Mouse (Mus musculus): Measurements from ENCODE around the gene Cmtm4. TPM values are rescaled to one million over a fixed set of nuclear protein-coding genes. Genes with fewer than 3 reads are reported as not detected.
A peak's percentile ranks its signal among the peaks of the same experiment; 100 is the strongest.

The Cmtm4 gene
- total and polyA plus RNA-seq, 2 experiments from 2014 or later: 2.7 to 39.8 TPM

- H3K36me3 ChIP-seq (ENCODE audit: insufficient read depth, low read length): peaks cover 44% of the 10 kb centered on the region
- no peaks in the 10 kb centered on the region; the same call in 1 of the 2 replicates for H3K4me1 ChIP-seq (ENCODE audit: insufficient read depth, low read length)
- TF ChIP-seq CTCF (IDR thresholded peaks at IDR 0.05): no peak
- H3K9ac ChIP-seq (replicated peaks; ENCODE audit: low read length, poor library complexity, severe bottlenecking): no peak overlapping the region
- no peak overlapping the region for H3K4me2 ChIP-seq (ENCODE audit: low read depth, low read length, poor library complexity, severe bottlenecking)
- no peaks in the 10 kb centered on the region for H3K9me3 ChIP-seq (ENCODE audit: low read length)
- DNase-seq (ENCODE audit: low spot score): no peak
- ATAC-seq (ENCODE audit: low FRiP score): no peak
- WGBS: 94% methylated on average over 8 of the region's 8 CpGs
- no peak overlapping the region for H3K4me3 ChIP-seq (ENCODE audit: low read depth, low read length)
- no peaks in the 10 kb centered on the region for H3K27me3 ChIP-seq (ENCODE audit: insufficient read depth, low read length)
- no peak overlapping the region for H3K27ac ChIP-seq (ENCODE audit: low read depth, low read length)
These were observed 43.9 kb upstream of the Cmtm4 start for GRCm38 (mm10) chr8:104439461-104439860.

GRCm38 (mm10) chr8:104437494-104438135, 42.0 kb upstream of the Cmtm4 start:
- Histone ChIP-seq H3K9me3 (ENCODE audit: low read length) (no peaks in the 10 kb centered on the region), H3K36me3 (ENCODE audit: insufficient read depth, low read length) (peaks cover 57% of the 10 kb centered on the region), H3K9ac (replicated peaks; ENCODE audit: low read length, poor library complexity, severe bottlenecking) (no peak overlapping the region), H3K4me1 (ENCODE audit: insufficient read depth, low read length) (no peaks in the 10 kb centered on the region; the same call in 1 of the 2 replicates), H3K4me2 (ENCODE audit: low read depth, low read length, poor library complexity, severe bottlenecking) (no peak overlapping the region), H3K27ac (ENCODE audit: low read depth, low read length) (no peak overlapping the region), H3K27me3 (ENCODE audit: insufficient read depth, low read length) (no peaks in the 10 kb centered on the region), H3K4me3 (ENCODE audit: low read depth, low read length) (no peak overlapping the region)
- TF ChIP-seq CTCF (IDR thresholded peaks at IDR 0.05): no peak
- 94% methylated on average over 13 of the region's 13 CpGs for WGBS
- DNase-seq (ENCODE audit: low spot score) (no peak), ATAC-seq (ENCODE audit: low FRiP score) (no peak)

DNA sequence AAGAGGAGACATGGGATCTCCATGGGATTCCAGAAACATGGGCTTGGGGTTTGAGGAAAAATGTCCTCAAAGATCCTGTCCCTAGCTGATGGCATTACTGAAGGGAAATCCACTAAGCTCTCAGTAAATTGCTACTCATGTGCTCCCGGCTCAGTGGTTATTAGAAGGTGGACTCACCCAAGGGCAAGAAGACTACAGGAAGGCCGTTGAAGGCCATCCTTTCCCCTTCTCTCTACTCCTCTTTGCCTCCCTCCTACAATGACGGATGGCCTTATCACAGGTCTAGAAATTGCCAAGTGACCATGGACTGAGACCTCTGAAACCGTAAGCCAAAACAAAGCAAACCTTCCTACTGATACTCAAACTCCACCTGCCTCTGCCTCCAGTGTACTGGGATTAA, 41.0 kb upstream of the Cmtm4 start:
- Histone ChIP-seq H3K9me3 (ENCODE audit: low read length) (no peaks in the 10 kb centered on the region), H3K4me3 (ENCODE audit: low read depth, low read length) (no peak overlapping the region), H3K9ac (replicated peaks; ENCODE audit: low read length, poor library complexity, severe bottlenecking) (no peak overlapping the region), H3K4me2 (ENCODE audit: low read depth, low read length, poor library complexity, severe bottlenecking) (no peak overlapping the region), H3K4me1 (ENCODE audit: insufficient read depth, low read length) (no peaks in the 10 kb centered on the region; the same call in 1 of the 2 replicates), H3K36me3 (ENCODE audit: insufficient read depth, low read length) (peaks cover 64% of the 10 kb centered on the region), H3K27me3 (ENCODE audit: insufficient read depth, low read length) (no peaks in the 10 kb centered on the region), H3K27ac (ENCODE audit: low read depth, low read length) (peak overlapping the region; percentile 38; the same call in 1 of the 2 replicates)
- WGBS: 92% methylated on average over 4 of the region's 4 CpGs
- ATAC-seq (ENCODE audit: low FRiP score) (no peak), DNase-seq (ENCODE audit: low spot score) (no peak)
- no peak for TF ChIP-seq CTCF (IDR thresholded peaks at IDR 0.05)

- H3K4me1 ChIP-seq (ENCODE audit: insufficient read depth, low read length): no peaks in the 10 kb centered on the region; the same call in 1 of the 2 replicates
- no peak for TF ChIP-seq CTCF (IDR thresholded peaks at IDR 0.05)
- no peak overlapping the region for H3K4me3 ChIP-seq (ENCODE audit: low read depth, low read length)
- peak; percentile 96 for DNase-seq (ENCODE audit: low spot score)
- peak overlapping the region; percentile 15; the same call in 1 of the 2 replicates for H3K4me2 ChIP-seq (ENCODE audit: low read depth, low read length, poor library complexity, severe bottlenecking)
- H3K9ac ChIP-seq (replicated peaks; ENCODE audit: low read length, poor library complexity, severe bottlenecking): no peak overlapping the region
- ATAC-seq (ENCODE audit: low FRiP score): peak; percentile 91
- 45% methylated on average over 12 of the region's 12 CpGs for WGBS
- peak overlapping the region; percentile 38; the same call in 1 of the 2 replicates for H3K27ac ChIP-seq (ENCODE audit: low read depth, low read length)
- H3K9me3 ChIP-seq (ENCODE audit: low read length): no peaks in the 10 kb centered on the region
- no peaks in the 10 kb centered on the region for H3K27me3 ChIP-seq (ENCODE audit: insufficient read depth, low read length)
- peaks cover 69% of the 10 kb centered on the region for H3K36me3 ChIP-seq (ENCODE audit: insufficient read depth, low read length)
These were observed 40.4 kb upstream of the Cmtm4 start for GRCm38 (mm10) chr8:104436038-104436437.

DNA sequence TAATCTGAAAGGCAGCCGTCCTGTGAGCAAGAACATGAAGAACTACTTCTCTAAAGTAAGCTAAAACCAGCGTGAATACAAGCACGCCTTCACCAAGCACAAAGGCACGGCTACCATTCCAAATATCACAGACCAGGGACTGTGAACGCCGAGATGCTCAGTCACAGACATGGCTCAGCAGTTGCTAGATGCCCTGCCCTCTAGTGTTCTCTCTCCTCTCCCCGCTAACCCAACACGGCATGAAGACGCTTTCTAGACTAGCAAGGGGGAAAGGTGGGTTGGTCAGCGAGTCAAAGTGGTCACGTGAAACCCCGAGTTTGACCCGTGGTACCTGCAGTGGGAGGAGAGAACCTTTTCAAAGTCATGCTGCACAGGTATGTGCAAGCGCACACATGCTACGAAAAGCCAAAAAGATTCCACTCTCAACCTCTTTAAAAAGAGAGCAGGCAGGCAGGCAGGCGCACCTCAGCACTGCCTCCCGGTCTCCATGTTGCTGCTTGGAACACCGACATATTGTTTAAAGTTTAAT, 39.3 kb upstream of the Cmtm4 start:
- no peak overlapping the region for H3K27ac ChIP-seq (ENCODE audit: low read depth, low read length)
- ATAC-seq (ENCODE audit: low FRiP score): no peak; the same call in 1 of the 2 replicates
- no peaks in the 10 kb centered on the region for H3K27me3 ChIP-seq (ENCODE audit: insufficient read depth, low read length)
- H3K9ac ChIP-seq (replicated peaks; ENCODE audit: low read length, poor library complexity, severe bottlenecking): no peak overlapping the region
- peaks cover 78% of the 10 kb centered on the region for H3K36me3 ChIP-seq (ENCODE audit: insufficient read depth, low read length)
- no peaks in the 10 kb centered on the region for H3K4me1 ChIP-seq (ENCODE audit: insufficient read depth, low read length)
- no peak overlapping the region for H3K4me2 ChIP-seq (ENCODE audit: low read depth, low read length, poor library complexity, severe bottlenecking)
- 81% methylated on average over 18 of the region's 18 CpGs for whole genome bisulfite sequencing
- no peak overlapping the region for H3K4me3 ChIP-seq (ENCODE audit: low read depth, low read length)
- peak; percentile 56 for TF ChIP-seq CTCF (IDR thresholded peaks at IDR 0.05)
- no peak for DNase-seq (ENCODE audit: low spot score)
- H3K9me3 ChIP-seq (ENCODE audit: low read length): no peaks in the 10 kb centered on the region

GRCm38 (mm10) chr8:104434275-104434674, 38.7 kb upstream of the Cmtm4 start:
- WGBS: 74% methylated on average over 4 of the region's 4 CpGs

More at GRCm38 (mm10) chr8:104434275-104434674, 38.7 kb upstream of the Cmtm4 start:
- peaks cover 76% of the 10 kb centered on the region for H3K36me3 ChIP-seq (ENCODE audit: insufficient read depth, low read length)
- H3K9me3 ChIP-seq (ENCODE audit: low read length): no peaks in the 10 kb centered on the region
- ATAC-seq (ENCODE audit: low FRiP score) (no peak), DNase-seq (ENCODE audit: low spot score) (peak; percentile 33)
- H3K4me3 ChIP-seq (ENCODE audit: low read depth, low read length): no peak overlapping the region
- H3K9ac ChIP-seq (replicated peaks; ENCODE audit: low read length, poor library complexity, severe bottlenecking): no peak overlapping the region
- no peak overlapping the region for H3K27ac ChIP-seq (ENCODE audit: low read depth, low read length)
- H3K27me3 ChIP-seq (ENCODE audit: insufficient read depth, low read length): no peaks in the 10 kb centered on the region
- H3K4me1 ChIP-seq (ENCODE audit: insufficient read depth, low read length): no peaks in the 10 kb centered on the region
- no peak overlapping the region for H3K4me2 ChIP-seq (ENCODE audit: low read depth, low read length, poor library complexity, severe bottlenecking)
- TF ChIP-seq CTCF (IDR thresholded peaks at IDR 0.05): peak; percentile 27; the same call in 1 of the 2 replicates
